Mouse (Mus musculus): ENCODE results near the gene Retnlb.
"Not testable (repeated sequence)": the region's sequence is repeated elsewhere in the genome, so short reads cannot be mapped to it uniquely, and the experiment has no call there.

Gene Retnlb

DNA sequence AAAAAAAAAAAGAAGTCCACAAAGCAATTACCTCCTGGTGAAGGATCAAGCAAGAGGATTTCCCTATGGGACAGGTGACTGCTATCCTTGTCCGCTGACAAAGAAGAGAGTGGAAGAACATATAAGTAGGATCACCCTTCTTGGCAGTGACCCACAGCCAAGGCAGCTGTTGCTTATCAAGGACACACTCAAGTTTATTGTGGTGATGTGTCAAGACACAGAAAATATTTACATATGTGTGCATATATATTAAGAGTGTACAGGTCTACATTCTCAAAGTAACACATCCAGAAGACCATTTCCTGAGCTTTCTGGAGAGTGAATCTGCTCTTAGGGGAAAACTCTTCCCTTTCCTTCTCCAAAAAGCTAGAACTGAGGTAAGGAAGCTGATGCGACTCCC lies at the start of gene Retnlb:
TSS of gene Retnlb (plus strand) at position 162 of the 400 bp plus-strand sequence.
- DNase-seq, result no peak

DNA sequence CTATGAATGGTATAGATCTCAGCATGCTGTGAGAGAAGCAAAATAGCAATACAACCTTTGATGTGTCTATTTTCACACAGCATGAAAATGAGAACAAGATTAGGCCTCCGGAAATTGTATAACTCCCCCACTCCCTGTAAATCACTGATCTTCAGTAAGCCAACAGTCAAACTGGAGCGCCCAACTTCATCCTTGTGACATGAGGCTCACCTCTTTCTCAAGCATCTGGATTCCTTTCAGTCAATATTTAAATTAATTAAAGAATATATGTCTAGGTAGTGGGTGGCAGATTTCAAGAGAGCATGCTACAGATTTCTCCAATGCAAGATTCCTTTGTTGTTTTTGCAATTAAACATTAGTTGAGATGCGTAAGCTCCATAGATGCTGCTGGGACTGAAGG lies 47.5 kb upstream of the Retnlb start:
- DNase-seq, result no peak

DNA sequence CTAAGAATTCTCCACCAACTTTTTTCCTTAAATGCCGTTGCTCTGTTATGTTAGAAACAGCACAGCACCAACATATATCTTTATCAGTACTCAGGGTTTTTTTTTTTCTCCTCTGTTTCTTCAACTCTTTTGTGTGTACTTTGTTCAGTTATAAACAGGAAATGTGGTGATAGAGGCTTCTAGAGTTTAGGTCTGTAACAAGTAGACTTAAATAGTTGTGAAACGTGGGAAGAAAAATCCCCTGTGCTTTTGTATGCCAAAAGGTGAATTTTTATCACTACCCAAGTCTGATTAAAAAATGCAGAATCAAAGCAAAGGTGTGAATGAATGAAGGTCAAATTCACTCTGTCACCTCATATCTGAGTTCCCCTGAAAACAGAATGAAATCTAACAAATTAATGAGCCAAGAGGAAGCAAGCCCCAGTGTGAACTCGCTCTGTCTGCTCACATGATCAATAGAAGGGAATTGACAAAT lies 44.6 kb upstream of the Retnlb start, which contains the start of gene Trat1:
TSS of gene Trat1 (minus strand) at position 51 of the 475 bp plus-strand sequence.
- no peak for DNase-seq

DNA sequence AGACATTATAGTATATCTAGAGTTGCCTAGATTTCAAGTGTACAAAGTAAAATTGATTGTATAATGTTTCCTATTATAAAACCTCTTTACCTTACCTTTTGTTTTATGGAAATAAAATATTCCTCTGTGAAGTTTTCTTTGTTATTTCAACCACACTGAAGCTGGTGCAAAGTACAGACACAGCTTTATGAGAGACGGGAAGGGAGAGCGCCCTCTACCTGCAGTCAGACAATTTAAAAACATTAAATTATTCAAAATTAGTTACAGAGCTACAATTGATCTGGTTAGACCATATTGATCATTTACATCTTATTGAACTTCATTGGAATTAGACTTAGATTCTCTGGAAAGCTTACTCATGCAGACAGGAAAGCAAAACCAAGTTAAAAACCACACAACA lies 39.4 kb upstream of the Retnlb start:
- peak in 1 of 2 experiments; percentile 17 for DNase-seq

DNA sequence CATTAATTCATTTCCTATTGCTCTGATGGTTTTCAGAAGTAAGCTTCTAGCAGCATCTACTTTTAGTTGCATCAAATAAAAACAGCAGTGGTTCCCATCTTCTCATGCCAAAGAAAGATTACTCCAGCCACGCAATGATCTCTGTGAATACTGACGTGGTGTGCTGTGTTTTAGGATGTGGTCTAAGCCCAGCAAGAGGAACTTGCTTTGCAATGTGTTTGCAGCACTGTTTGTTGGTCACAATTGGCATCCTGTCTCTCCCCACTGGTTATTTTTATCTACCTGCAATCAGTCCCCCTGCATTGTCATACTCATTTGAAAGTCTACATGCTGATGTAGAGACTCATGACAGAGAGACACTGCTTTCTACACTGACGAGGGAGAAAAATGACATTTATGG lies 30.4 kb upstream of the Retnlb start:
- peak in 1 of 2 experiments; percentile 20 for DNase-seq

DNA sequence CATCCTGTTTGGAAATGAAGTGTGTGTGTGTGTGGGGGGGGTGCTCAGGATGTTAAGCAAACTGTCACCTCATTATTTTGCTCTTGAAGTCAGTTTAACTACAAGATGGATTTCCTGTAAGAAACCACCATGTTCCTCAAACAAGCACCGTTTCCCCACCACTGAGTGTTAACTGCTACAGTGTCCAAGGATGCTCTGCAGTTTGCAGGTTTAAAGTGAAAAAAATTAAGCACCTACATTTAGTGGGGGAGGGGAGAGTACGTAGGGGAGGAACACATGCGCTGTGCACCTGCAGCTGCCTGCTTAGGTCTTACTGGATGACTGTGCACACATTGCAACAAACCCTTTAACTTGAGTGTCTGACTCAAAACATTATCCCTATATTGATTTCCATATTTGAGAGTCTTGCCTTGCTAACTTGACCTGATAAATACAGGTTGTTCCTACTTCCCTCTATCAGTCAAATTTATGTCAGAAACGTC lies 27.9 kb upstream of the Retnlb start:
- DNase-seq, result peak; percentile 39 to 54

DNA sequence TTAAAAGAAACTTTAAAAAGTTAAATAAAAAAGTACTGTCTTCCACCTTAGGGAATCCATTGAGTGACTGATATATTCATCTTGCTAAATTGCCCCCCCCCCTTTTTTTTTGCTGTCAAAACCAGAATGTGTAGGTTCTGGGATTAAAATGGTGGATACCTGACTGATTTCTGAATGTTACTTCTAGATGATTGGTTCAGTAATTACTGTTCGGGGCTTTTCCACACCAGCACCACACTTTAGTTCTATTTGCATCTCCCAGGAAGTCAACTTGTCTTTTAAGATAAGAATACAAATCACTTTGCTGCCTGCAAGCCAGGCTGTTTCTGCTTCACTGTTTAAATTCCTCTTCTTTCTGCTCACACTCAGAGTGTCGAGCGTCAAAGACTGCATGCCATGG lies 18.4 kb upstream of the Retnlb start:
- DNase-seq, result no peak

DNA sequence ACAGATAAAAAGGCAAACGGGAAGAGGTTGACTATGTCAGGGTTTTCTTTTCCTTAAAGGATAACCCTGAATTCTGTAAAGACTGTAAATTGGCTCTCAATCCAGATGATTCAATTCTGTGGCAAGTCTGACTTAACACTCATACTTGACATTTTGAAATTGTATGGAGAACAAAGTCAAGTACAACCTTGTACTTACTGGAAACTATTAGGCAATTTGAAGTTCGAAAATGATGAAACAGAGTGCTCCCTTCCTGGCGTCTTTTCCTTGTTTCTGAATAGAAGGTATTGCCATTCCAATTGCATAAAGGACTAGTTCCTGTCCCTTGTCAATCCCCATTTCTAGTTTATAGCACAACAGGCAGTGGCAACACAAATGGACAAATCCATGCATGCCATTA lies 17.2 kb upstream of the Retnlb start:
- DNase-seq, result no peak

DNA sequence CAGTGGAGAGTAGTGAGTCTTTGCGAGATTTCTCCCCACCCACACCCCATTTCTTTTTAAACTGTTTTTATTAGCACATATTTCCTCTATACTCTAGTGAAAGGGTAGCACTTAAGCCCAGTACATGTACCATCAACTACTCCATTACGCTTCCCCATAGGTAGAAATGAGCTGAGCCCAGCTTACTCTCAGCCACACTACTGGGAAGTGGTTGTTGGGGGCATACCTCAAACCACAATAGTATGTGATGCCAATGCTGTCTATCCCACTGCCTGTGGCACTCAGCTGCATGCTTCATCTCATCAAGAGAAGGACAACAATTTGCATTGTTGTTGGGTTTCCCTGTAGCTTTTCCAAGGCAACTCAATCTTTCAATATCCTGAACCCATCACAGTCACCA lies 15.8 kb upstream of the Retnlb start:
- DNase-seq, result peak; percentile 15 to 28

DNA sequence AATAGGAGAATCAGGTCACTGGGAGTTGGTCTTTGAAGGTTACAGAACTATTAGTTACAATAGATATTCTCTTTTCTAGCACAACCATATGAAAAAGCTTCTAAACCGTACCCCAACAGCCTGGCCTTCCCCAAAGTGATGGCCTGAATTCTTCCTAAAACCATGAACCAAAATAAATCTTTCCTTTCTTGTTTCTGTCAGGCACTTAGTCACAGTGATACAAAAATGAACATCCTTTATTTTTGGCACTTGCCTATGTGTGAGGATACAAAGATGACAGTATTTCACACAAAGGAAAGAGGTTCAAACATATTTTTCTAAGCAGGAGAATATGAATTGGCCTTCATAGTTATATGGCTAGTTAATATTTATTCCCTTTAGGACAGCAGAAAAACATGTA lies 11.2 kb upstream of the Retnlb start:
- DNase-seq, result no peak

DNA sequence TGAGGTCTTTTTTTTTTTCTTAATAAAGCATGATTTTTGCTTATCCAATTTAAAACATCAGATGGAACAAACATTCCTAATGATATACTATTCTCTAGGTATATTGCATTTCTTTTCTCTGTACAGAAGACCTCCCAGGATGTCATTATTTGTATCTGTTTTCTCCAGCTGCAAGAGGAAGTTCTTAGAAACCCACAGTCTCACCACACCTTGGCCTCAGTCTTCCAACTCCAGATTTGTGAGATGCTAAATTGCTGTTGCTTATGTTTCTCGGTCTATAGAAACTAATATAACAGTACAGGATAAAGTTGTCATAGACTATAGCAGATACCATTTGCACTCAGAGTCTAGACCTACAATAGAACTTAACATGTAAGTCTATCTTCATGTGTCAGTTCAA lies 10.1 kb upstream of the Retnlb start:
- DNase-seq, result no peak

DNA sequence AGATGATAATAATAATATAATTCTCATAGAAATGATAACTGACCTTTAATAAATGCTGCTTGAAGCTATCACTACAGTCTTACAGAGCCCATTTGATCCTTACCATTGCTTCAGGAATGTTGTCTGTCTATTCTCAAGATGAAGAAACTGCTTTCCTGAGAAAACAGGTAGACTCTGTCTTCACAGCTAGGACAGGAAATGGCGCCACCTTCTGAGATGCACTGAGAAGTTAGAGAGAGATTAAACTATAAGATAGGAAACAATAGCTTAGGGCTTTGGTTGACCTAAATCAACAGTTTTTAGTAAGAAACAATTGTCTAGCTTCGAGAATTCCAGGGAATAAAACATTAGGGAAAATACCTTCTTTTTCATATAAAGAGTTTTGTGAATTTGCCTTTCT lies 7.3 kb upstream of the Retnlb start:
- peak; percentile 67 for DNase-seq

DNA sequence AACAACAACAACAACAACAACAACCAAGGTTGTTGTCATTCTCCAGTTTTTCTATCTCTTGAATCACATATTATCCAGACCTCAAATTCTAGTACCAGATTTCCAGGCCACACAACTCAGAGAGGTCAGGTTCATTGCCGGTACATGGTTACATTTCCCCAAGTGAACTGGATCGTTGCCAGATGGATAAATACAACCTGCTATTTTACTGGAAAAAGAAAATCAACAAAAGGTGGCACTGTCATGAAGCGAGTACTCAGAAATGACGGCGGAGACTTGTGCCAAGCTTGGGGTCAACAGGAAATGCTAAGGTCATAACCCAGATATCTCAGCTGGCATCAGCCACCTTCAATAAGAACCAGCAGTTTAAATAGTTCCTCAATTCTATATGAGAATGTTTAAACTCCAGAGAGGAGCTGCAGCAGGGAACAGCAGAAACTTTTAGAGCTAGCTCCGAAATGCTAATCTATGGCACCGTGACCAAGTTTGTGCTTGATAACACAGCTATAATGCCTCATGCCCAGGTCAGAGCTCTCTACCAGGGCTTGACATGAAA lies 4.7 kb upstream of the Retnlb start:
- no peak for DNase-seq

DNA sequence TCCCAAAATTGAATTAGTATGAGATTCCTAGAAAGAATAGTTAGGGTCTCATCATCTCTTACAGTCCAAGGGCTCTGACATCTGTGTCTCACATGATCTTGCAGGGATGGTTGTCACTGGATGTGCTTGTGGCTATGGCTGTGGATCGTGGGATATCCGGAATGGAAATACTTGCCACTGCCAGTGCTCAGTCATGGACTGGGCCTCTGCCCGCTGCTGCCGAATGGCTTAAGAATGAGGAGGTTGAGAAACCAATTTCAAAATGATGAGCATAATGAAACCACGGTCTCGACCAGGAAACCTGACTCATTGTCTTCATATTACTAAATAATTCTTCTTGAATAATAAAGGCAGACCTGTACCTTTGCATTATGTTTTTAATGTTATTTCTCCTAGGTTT lies 1.9 kb downstream of the Retnlb start:
- no peak for DNase-seq

DNA sequence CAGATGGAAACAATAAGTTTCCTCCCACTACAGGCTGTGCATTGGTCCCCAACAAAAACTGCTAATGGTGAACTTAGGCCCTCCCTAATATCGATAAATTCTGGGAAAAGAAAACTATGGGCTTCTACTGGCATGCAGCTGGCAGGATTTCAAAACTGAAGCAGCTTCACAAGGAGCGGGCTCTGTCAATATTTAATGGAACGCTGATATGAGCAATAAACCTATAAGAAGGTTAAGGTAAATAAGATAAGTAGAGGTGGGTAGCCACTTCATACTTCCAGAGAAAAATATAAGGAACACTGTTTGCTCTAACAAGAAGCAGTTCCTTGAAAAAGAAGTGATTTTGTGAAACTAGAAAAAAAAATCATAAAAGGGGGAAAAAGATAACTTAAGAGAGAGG lies 9.8 kb downstream of the Retnlb start:
- no peak for DNase-seq

DNA sequence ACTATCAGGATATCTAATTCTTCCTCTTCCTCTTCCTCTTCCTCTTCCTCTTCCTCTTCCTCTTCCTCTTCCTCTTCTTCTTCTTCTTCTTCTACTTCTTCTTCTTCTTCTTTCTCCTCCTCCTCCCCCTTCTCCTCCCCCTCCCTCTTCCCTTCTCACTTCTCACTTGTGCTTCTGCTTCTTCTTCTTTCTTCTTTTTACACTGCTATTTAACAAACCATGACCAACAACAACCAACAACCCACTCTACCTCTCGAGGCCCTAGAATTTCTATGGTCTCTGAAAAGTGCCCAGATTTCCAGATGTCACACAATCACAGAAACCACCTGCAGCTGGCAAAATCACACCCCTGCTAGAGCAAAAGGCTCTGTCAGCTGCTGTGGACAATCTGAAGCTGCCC lies 11.0 kb downstream of the Retnlb start:
- DNase-seq, result no peak

DNA sequence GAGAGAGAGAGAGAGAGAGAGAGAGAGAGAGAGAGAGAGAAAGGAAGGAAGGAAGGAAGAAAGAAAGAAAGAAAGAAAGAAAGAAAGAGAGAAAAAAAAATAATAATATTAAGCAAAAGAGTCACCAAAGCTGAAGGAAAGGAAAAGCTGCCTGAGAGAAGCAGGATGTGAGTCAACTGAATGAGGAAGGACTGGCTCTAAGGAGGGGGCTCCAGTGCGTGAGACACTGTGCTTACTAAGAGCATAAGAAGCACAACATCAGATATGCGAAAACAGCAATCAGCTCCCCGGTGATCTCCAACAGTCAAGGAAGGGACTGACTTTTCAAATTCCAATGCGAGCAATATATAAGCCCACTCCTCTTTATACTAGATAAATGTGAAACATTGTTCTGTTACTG lies 12.4 kb downstream of the Retnlb start:
- no peak for DNase-seq

DNA sequence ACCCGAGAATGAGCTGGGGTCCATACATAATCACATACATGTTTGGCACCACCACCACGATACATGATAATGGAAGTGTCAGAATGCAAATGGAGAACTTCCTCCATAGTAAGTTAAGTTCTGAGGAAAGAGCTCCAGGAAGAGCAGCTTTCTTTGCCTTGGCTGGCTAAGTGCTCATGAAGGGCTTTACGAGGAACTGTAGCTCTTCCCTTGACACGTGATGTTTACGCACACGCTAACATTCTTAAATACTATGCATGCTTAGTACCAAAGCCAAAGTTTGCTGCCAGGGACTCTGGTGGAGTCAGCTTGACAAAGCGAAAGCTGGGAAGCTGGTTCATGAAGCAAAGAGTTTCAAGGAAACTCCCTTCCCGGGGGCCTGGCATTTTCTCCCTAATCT lies 15.4 kb downstream of the Retnlb start:
- no peak for DNase-seq

DNA sequence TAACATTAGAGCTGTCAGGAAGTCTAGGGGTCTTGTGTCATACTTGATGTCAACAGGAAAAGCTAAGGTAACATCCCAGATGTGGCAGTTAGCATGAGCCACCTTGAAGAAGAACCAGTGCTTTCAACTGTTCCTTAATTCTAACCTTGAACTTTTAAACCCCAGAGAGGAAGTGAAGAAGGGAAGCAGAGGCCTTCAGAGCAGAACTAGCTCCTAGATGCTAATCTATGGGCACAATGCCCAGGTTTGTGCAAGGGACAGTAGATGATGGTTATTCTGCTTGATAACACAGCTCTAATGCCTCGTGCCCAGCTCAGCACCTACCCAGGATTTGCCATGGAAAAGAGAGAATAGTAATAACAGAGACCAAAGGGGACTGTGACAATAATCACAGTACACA lies 17.0 kb downstream of the Retnlb start:
- not testable (repeated sequence) for DNase-seq

DNA sequence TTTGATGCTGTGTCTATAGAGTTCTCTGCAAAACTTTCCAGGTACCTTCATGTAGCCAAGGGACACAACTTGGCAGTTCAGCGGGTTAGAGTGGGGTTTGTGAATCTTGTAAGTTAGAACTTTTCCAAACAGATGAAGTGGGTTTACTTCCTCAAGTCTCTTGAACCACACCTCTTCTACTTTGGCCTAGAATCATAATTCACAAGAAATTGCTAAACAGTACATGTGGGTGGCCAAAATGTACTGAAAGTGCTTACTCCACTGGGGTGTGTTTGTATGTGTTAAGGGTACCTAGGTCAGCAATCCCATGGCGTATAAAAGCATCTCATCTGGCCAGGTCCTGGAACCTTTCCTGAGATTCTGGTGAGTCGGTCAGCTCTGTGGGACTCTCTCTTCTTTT lies 25.6 kb downstream of the Retnlb start, which contains the start of gene Retnla:
TSS of gene Retnla (plus strand) at position 286 of the 400 bp plus-strand sequence.
- no peak for DNase-seq

DNA sequence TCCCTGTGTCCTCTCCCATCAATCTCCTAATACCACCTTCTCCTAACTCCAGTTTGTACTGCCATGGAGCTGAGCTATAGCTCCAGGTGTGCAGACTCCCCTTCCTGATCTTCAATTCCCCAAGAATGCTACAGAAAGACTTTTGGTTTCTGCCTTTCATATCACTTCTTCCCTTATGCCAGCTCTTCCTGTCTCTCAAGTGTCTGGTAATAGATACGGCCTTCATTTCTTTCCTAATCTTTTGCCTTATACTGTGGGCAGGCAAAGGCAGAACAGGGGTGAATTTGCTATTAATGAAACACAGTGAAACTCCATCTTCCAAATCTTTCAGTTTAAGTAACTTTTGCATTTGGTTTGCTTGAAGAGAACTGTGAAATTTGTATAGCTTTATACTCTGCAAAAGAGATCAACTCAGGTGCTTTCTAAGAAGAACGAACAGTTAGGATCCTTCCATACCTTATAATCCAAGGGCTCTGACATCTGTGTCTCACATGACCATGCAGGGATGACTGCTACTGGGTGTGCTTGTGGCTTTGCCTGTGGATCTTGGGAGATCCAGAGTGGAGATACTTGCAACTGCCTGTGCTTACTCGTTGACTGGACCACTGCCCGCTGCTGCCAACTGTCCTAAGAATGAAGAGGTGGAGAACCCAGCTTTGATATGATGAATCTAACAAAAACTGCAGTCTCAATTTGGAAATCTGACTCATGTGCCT lies 27.2 kb downstream of the Retnlb start:
- no peak for DNase-seq

DNA sequence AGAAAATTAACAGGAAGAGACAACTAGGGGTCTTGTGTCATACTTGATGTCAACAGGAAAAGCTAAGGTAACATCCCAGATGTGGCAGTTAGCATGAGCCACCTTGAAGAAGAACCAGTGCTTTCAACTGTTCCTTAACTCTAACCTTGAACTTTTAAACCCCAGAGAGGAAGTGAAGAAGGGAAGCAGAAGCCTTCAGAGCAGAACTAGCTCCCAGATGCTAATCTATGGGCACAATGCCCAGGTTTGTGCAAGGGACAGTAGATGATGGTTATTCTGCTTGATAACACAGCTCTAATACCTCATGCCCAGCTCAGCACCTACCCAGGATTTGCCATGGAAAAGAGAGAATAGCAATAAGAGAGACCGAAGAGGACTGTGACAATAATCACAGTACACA lies 48.3 kb downstream of the Retnlb start:
- DNase-seq, result not testable (repeated sequence)

DNA sequence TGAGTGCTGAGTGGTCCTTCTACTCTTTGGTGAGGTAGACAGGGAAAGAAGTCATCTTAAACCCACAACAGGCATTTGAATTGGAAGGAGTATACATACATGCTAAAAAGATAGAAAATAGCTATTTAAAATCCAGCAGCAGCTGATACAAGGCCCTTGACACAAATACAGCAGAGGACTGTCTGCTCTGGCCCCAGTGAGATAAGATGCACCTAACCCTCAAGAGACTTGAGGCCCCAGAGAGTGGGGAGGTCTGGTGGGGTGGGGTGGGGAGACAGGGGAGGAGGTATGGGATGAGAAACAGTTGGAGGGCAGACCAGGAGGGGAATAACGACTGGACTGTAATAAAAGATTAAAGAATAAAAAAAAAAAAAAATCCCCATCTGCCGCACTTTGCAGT lies 51.0 kb downstream of the Retnlb start:
- no peak for DNase-seq

Data from thymus, postnatal 36 days (tissue).